Mouse (Mus musculus) WW6 (cell line): ENCODE results near the gene Ttc25.
A peak's percentile ranks its signal among the peaks of the same experiment; 100 is the strongest.
"Not testable (repeated sequence)": the region's sequence is repeated elsewhere in the genome, so short reads cannot be mapped to it uniquely, and the experiment has no call there.

Experiments used
- DNase-seq: peaks from one replicate; pipeline ENCODE4 v3.0.0-alpha.2; 2013; ENCODE audit warnings: low read depth, low spot score

The Ttc25 gene

GRCm38 (mm10) chr11:100570430-100571201 lies 25.2 kb downstream of the Ttc25 start:
- peak; percentile 71 for DNase-seq

- DNase-seq: no peak
Observed at GRCm38 (mm10) chr11:100571202-100571567, 25.8 kb downstream of the Ttc25 start.

- no peak for DNase-seq
Observed at GRCm38 (mm10) chr11:100574188-100574587, 28.8 kb downstream of the Ttc25 start.

- DNase-seq: peak; percentile 59
Observed at GRCm38 (mm10) chr11:100574708-100575483, 29.5 kb downstream of the Ttc25 start, which contains the start of gene Cnp. Gene Cnp, plus strand, starts transcription at chr11:100574904.

- no peak for DNase-seq
Observed at GRCm38 (mm10) chr11:100575484-100575855, 30.1 kb downstream of the Ttc25 start.

- no peak for DNase-seq
Observed at GRCm38 (mm10) chr11:100576256-100576655, 30.8 kb downstream of the Ttc25 start.

GRCm38 (mm10) chr11:100577852-100578599 lies 32.6 kb downstream of the Ttc25 start:
- no peak for DNase-seq

GRCm38 (mm10) chr11:100579116-100579799 lies 33.9 kb downstream of the Ttc25 start:
- DNase-seq: no peak

GRCm38 (mm10) chr11:100580275-100580674 lies 34.9 kb downstream of the Ttc25 start:
- DNase-seq: no peak

- no peak for DNase-seq
Observed at GRCm38 (mm10) chr11:100581756-100582155, 36.3 kb downstream of the Ttc25 start.

- not testable (repeated sequence) for DNase-seq
Observed at GRCm38 (mm10) chr11:100582413-100582812, 37.0 kb downstream of the Ttc25 start.

- no peak for DNase-seq
Observed at GRCm38 (mm10) chr11:100582836-100583235, 37.4 kb downstream of the Ttc25 start.

- DNase-seq: no peak
Observed at GRCm38 (mm10) chr11:100584561-100584961, 39.2 kb downstream of the Ttc25 start.

- no peak for DNase-seq
Observed at GRCm38 (mm10) chr11:100585148-100585547, 39.7 kb downstream of the Ttc25 start.

GRCm38 (mm10) chr11:100588462-100588861 lies 43.1 kb downstream of the Ttc25 start:
- DNase-seq: no peak

- DNase-seq: no peak
Observed at GRCm38 (mm10) chr11:100592346-100593046, 47.1 kb downstream of the Ttc25 start.

GRCm38 (mm10) chr11:100594608-100595007 lies 49.2 kb downstream of the Ttc25 start:
- no peak for DNase-seq

GRCm38 (mm10) chr11:100595533-100595932 lies 50.1 kb downstream of the Ttc25 start:
- DNase-seq: no peak

- DNase-seq: no peak
Observed at GRCm38 (mm10) chr11:100598074-100598473, 52.7 kb downstream of the Ttc25 start.

- DNase-seq: no peak
Observed at GRCm38 (mm10) chr11:100601372-100601771, 56.0 kb downstream of the Ttc25 start.

GRCm38 (mm10) chr11:100603155-100603554 lies 57.7 kb downstream of the Ttc25 start:
- no peak for DNase-seq
